Mouse (Mus musculus) yolk sac, embryonic 10.5 days (tissue): ENCODE data around the gene Theg.

ENCODE experiments used
- DNase-seq: peaks from one replicate; pipeline ENCODE4 v3.0.0-alpha.2; 2017; ENCODE audit warnings: low spot score

Gene Theg

GRCm38 (mm10) chr10:79587061-79587751 lies at the start of gene Theg:
Gene Theg, minus strand, starts transcription at chr10:79587331.
- no peak for DNase-seq

- DNase-seq = no peak
Observed at GRCm38 (mm10) chr10:79636287-79636686, 49.2 kb upstream of the Theg start.

GRCm38 (mm10) chr10:79633006-79633777 lies 46.1 kb upstream of the Theg start:
- DNase-seq = no peak

- no peak for DNase-seq
Observed at GRCm38 (mm10) chr10:79631432-79631831, 44.3 kb upstream of the Theg start.

- no peak for DNase-seq
Observed at GRCm38 (mm10) chr10:79628377-79628776, 41.2 kb upstream of the Theg start.

- no peak for DNase-seq
Observed at GRCm38 (mm10) chr10:79626156-79626555, 39.0 kb upstream of the Theg start.

- DNase-seq = no peak
Observed at GRCm38 (mm10) chr10:79625398-79625797, 38.3 kb upstream of the Theg start.

GRCm38 (mm10) chr10:79623950-79624349 lies 36.8 kb upstream of the Theg start:
- DNase-seq = no peak

- DNase-seq = no peak
Observed at GRCm38 (mm10) chr10:79616376-79616775, 29.2 kb upstream of the Theg start.

GRCm38 (mm10) chr10:79615860-79616259 lies 28.7 kb upstream of the Theg start:
- peak; percentile 80 for DNase-seq

- DNase-seq = no peak
Observed at GRCm38 (mm10) chr10:79614305-79614643, 27.1 kb upstream of the Theg start.

- DNase-seq = peak; percentile 80
Observed at GRCm38 (mm10) chr10:79613578-79614304, 26.6 kb upstream of the Theg start, which contains the start of gene C2cd4c. Gene C2cd4c, minus strand, starts transcription at chr10:79614025.

- no peak for DNase-seq
Observed at GRCm38 (mm10) chr10:79612192-79613135, 25.3 kb upstream of the Theg start.

GRCm38 (mm10) chr10:79611296-79611695 lies 24.2 kb upstream of the Theg start:
- DNase-seq = no peak

- no peak for DNase-seq
Observed at GRCm38 (mm10) chr10:79609276-79609675, 22.1 kb upstream of the Theg start.

- no peak for DNase-seq
Observed at GRCm38 (mm10) chr10:79607892-79608291, 20.8 kb upstream of the Theg start.

- DNase-seq = no peak
Observed at GRCm38 (mm10) chr10:79606537-79606936, 19.4 kb upstream of the Theg start.

- DNase-seq = no peak
Observed at GRCm38 (mm10) chr10:79597936-79598230, 10.8 kb upstream of the Theg start.

GRCm38 (mm10) chr10:79597051-79597935 lies 10.2 kb upstream of the Theg start:
- no peak for DNase-seq

- no peak for DNase-seq
Observed at GRCm38 (mm10) chr10:79595590-79595929, 8.4 kb upstream of the Theg start.
